Mouse (Mus musculus): ENCODE results near the gene Prm3.

The Prm3 gene

DNA sequence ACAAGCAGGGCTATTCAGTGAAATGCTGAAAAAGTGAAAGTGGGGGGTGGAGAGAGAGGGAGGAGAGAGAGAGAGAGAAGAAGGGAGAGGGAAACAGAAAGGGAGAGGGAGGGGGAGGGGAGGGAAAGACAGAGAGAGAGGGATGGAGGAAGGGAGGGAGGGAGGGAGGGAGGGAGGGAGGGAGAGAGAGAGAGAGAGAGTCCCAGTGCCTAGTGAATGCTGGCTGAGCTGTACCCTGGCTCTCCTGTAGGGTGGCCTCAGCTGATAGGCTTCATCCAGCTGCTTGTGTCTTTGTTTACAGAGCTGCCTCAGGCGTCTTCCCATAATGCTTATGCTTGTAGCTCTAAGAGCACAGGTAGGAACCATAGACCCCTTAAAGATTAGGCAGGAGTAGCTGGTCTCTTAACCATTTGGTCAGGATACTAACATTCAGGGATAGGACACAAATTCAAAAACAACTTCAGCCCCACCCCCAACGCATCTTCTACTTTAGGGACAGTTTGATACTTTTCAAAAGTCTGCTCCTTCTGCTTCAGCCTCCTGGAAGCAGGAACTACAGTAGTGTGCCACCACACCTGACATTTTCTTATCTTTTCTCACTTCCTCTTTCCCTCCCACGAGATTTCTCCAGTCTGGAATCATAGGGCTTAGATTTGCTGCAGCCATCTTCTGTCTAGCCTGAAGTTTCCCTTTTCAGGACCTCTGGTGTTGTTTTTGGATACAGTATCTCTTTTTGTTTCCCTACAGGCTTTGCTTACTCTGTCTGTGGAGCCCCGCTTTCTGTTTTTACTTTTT is 20.0 kb downstream of the Prm3 start:
- DNase-seq (ENCODE audit: low spot score), result no peak

GRCm38 (mm10) chr16:10769661-10770060 is 21.1 kb downstream of the Prm3 start:
- no peak for DNase-seq (ENCODE audit: low spot score)

DNA sequence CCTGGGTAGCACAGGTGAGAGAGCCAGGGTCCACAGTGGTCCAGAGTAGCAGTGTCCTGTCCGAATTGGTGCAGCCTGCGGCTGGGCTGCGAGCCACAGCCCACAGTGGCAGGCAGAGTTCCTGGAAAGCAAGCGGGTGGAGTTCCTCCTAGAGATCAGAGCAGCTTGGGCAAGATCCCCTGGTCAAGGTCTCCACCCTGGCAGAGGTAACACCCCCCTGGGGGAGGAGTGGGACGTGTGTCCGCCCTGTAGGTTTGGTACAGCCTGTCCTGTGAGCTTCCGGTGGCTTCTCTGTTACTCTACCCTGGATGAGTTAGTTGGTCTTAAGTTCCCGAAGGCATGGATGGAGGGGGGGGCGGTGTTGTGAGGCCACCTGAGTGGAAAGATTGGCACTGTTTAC is 21.9 kb downstream of the Prm3 start:
- DNase-seq (ENCODE audit: low spot score), result no peak

GRCm38 (mm10) chr16:10767158-10767557 is 23.6 kb downstream of the Prm3 start:
- peak; percentile 29 for DNase-seq (ENCODE audit: low spot score)

DNA sequence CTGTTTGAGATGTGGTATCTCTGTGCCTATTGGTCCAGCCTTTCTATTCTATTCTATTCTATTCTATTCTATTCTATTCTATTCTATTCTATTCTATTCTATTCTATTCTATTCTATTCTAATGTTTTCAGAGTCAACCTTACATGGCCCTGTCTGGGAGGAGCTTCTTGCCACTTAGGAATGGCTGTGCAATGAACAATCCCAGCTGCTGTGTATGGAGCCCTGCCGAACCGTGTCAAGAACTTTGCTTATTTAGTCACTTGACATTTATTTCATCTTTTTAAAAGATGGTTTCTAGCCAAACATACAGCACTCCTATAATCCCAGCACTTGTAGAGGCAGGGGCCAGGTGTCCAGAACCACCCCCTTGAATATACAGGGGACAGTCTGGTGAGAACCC is 26.4 kb downstream of the Prm3 start:
- no peak for DNase-seq (ENCODE audit: low spot score)

DNA sequence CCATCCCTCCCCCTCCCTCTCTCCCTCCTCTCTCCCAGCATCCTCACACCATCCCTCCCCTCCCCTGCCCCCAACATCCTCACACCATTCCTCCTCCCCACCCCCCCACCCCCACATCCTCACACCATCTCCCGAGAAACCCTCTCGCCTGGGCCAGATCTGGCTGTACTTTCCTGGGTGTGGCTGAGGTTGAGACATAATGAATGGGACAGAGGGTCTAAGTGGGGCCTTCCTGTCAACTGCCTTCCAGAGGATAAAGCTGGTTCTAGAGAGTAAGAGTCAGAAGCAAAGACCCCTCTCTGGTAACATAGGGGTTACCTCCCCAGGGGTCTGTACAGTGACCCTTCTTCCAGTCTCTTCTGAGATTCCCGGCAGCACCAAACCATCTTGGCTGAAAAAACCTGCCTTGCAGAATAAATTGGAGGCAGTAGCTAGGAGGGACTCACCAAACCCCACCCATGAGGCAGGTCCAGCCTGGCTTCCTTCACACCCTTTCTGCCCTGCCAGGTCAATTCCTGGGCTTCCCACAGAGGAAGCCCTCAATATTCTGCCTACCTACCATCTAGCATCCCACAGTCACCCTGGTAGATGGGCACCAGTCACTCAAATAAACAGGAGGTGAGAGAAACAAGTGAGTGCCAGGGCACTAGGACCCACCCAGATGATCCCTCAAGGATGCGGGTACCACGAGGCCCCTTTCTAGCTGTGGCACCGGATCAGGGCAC is 27.0 kb downstream of the Prm3 start:
- DNase-seq (ENCODE audit: low spot score), result no peak

- DNase-seq (ENCODE audit: low spot score), result no peak
Measured at GRCm38 (mm10) chr16:10762569-10763180, 28.0 kb downstream of the Prm3 start.

DNA sequence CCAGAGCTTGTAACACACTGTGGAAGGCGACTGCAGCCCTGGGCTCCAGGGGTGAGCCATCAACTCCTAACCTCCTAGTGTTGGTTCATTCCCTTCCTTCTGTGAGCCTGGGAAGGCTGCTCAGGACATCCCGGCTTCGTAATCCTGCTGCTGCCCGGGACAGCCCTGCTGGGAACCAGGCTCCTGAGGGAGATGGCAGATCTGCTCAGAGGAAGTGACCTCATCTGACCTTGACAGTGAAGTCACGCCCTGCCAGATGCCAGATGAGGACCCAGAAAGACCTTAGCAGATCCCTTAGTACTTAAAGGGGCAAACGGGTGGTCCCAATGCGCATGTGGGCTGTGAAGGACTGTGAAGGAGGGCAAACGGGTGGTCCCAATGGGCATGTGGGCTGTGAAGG is 29.5 kb downstream of the Prm3 start:
- no peak for DNase-seq (ENCODE audit: low spot score)

DNA sequence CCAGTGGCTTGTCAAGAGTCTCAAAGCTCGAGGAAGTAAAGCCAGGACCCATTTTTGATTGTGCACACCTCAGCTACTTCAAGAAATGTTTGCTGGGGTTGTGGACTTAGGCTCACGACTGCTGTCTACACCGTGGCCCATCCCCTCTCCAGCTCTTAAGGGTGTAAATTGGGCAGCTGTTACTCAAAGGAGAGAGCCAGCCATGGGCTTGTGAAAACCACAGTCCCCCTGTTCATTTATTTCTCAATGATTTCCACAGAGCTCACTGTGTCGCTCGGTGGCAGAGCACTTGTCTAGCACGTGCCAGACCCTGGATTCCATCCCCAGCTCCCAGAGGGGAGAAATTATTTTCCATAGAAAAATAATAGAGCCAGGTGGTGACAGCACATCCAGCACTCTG is 34.5 kb downstream of the Prm3 start:
- no peak for DNase-seq (ENCODE audit: low spot score)

- no peak for DNase-seq (ENCODE audit: low spot score)
Measured at GRCm38 (mm10) chr16:10754521-10755296, 36.0 kb downstream of the Prm3 start.

DNA sequence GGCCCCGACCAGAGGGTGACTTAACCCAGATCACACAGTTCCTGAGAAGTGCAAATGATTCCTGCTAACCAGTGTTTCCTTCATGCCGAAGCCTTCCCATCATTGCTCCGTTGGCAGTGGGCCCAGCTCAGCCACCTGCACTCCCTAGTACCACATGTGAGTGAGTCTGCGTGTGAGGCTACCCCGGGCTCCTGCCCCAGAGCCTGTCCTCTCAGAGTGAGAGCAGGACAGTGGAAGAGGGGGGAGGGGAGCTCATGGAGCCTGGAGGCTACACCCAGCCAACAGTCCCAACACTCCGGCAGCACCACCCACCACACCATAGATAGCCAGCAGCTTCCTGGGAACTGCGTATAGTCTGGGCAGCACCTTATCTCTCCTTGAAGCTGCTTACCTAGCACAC is 40.9 kb downstream of the Prm3 start:
- no peak for DNase-seq (ENCODE audit: low spot score)

DNA sequence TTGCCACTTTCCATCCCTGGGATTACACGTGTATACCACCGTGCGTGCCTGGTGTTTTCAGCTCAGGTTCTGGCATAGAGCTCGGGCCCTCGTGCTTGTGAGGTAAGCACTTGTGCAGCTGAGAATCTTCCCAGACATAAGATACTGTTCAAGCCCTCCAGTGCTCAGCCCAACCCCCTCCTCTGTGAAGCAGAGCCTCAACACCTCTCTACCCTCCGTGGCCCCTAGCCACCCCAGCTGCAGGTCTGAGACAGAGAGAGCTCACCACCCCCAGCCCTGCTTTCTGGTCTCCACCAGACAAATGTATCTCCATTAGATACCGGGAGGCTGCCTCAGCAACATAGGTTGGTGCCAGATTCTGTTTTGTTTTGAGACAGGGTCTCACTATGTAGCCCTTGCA is 41.5 kb downstream of the Prm3 start:
- no peak for DNase-seq (ENCODE audit: low spot score)

- DNase-seq (ENCODE audit: low spot score), result no peak
Measured at GRCm38 (mm10) chr16:10741082-10741481, 49.6 kb downstream of the Prm3 start.
